Mouse (Mus musculus): ENCODE measurements around the gene Cd1d1. TPM values are rescaled to one million over a fixed set of nuclear protein-coding genes. Genes with fewer than 3 reads are reported as not detected.
"Not testable (repeated sequence)": the region's sequence is repeated elsewhere in the genome, so short reads cannot be mapped to it uniquely, and the experiment has no call there.

Cd1d1 gene
- 63.9 and 66.6 TPM in 2 replicates for polyA plus RNA-seq (2016; fragmentation: Nextera tagmentation; extraction: Ambion mirVana)

DNA sequence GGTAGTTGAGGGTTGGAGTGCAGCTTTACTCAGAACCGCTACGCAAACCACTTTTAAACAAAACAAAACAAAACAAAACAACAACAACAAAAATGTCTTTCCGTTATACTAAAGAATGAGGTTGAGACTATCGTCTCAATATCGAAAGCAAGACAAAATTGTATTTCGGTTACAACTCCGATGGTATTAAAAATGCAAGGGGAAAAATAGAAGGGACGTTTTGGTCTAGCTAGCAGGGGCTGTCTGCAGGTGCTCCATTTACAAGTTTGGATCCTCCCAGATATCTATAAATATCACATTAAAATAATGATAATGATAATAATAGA lies at the start of gene Cd1d1:
Gene Cd1d1, minus strand, starts transcription at position 27 of the 326 bp plus-strand sequence.
- no peaks in the 10 kb centered on the region for H3K9me3 ChIP-seq
- H3K36me3 ChIP-seq, result no peaks in the 10 kb centered on the region
- H3K27me3 ChIP-seq, result no peaks in the 10 kb centered on the region
- H3K9ac ChIP-seq, result peak within 1 kb of the TSS; percentile 72
- H3K4me1 ChIP-seq, result peaks cover 5% of the 10 kb centered on the region; the same call in 1 of the 2 replicates
- H3K27ac ChIP-seq, result peak within 1 kb of the TSS; percentile 92
- H3K4me2 ChIP-seq (replicated peaks), result peak within 1 kb of the TSS; percentile 59
- no peak for ATAC-seq (ENCODE audit: insufficient number of reproducible peaks, insufficient read depth, low FRiP score, low TSS enrichment)
- 41% methylated on average over 8 of the region's 8 CpGs for WGBS
- H3K4me3 ChIP-seq, result peak within 1 kb of the TSS; percentile 53

- Histone ChIP-seq H3K27ac (no peak overlapping the region), H3K4me1 (no peaks in the 10 kb centered on the region), H3K9me3 (no peaks in the 10 kb centered on the region), H3K9ac (no peak overlapping the region), H3K4me3 (no peak overlapping the region), H3K36me3 (no peaks in the 10 kb centered on the region), H3K4me2 (replicated peaks) (no peak overlapping the region), H3K27me3 (no peaks in the 10 kb centered on the region)
- 89% methylated on average over 5 of the region's 5 CpGs for WGBS
- ATAC-seq (ENCODE audit: insufficient number of reproducible peaks, insufficient read depth, low FRiP score, low TSS enrichment), result no peak
These were observed 48.6 kb upstream of the Cd1d1 start for GRCm38 (mm10) chr3:87047801-87048200.

- 80% methylated on average over 2 of the region's 2 CpGs for WGBS
- Histone ChIP-seq H3K27me3 (no peaks in the 10 kb centered on the region), H3K27ac (no peak overlapping the region), H3K4me3 (no peak overlapping the region), H3K9ac (no peak overlapping the region), H3K4me2 (replicated peaks) (no peak overlapping the region), H3K4me1 (no peaks in the 10 kb centered on the region), H3K36me3 (no peaks in the 10 kb centered on the region), H3K9me3 (no peaks in the 10 kb centered on the region)
- ATAC-seq (ENCODE audit: insufficient number of reproducible peaks, insufficient read depth, low FRiP score, low TSS enrichment), result no peak
These were observed 42.5 kb upstream of the Cd1d1 start for GRCm38 (mm10) chr3:87041733-87042132.

DNA sequence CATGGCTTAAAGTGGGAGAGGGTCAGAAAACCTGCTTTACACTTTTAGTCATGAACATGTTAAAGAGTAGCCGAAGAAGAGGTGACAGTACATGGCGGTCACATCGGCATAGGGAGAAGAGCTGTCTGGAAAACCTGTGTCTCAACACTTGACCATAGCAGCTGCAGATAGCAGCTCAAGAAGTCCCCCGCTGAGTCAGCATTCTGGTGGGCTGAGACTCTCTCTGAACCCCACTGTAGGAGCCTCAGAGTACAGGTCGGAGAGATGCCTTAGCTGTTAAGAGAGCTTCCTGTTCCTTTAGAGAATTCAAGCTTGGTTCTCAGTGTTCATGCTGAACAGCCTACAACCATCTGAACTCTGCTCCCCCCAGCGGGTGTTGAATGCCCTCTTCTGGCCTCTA lies 39.3 kb upstream of the Cd1d1 start:
- ATAC-seq (ENCODE audit: insufficient number of reproducible peaks, insufficient read depth, low FRiP score, low TSS enrichment), result no peak
- no peaks in the 10 kb centered on the region for H3K36me3 ChIP-seq

GRCm38 (mm10) chr3:87034061-87034460 lies 34.8 kb upstream of the Cd1d1 start:
- Histone ChIP-seq H3K9me3 (no peaks in the 10 kb centered on the region), H3K9ac (no peak overlapping the region), H3K36me3 (no peaks in the 10 kb centered on the region), H3K27me3 (no peaks in the 10 kb centered on the region), H3K4me2 (replicated peaks) (no peak overlapping the region), H3K4me3 (no peak overlapping the region), H3K4me1 (no peaks in the 10 kb centered on the region), H3K27ac (no peak overlapping the region)
- ATAC-seq (ENCODE audit: insufficient number of reproducible peaks, insufficient read depth, low FRiP score, low TSS enrichment), result no peak
- 88% methylated on average over 4 of the region's 4 CpGs for WGBS

More for the DNA sequence above, 39.3 kb upstream of the Cd1d1 start:
- no peaks in the 10 kb centered on the region for H3K9me3 ChIP-seq
- no peak overlapping the region for H3K4me2 ChIP-seq (replicated peaks)
- H3K9ac ChIP-seq, result no peak overlapping the region
- no peak overlapping the region for H3K27ac ChIP-seq
- WGBS, result 87% methylated on average over 6 of the region's 6 CpGs
- H3K4me3 ChIP-seq, result no peak overlapping the region
- H3K4me1 ChIP-seq, result no peaks in the 10 kb centered on the region
- no peaks in the 10 kb centered on the region for H3K27me3 ChIP-seq

DNA sequence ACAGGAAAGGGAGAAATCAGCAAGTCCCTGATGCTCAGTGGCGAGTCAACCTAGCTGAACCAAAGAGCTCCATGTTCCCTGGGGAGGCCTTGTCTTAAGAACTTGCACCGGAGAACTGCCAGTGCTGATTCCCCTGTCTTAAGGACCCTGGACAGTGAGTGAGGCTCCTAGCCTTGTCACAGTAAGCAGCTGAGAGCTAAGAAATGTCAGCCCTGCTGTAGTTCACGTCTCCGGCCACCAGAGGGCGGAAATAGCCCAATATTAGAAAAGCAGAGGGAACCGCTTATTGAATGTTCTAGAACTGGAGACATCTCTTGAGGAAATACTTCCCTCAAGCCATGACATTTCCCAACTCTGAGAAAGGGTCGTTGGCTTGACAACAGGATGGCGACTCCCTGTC lies 34.1 kb upstream of the Cd1d1 start:
- Histone ChIP-seq H3K9ac (no peak overlapping the region), H3K4me3 (no peak overlapping the region), H3K27ac (no peak overlapping the region), H3K9me3 (no peaks in the 10 kb centered on the region), H3K36me3 (no peaks in the 10 kb centered on the region), H3K4me1 (no peaks in the 10 kb centered on the region), H3K27me3 (no peaks in the 10 kb centered on the region), H3K4me2 (replicated peaks) (no peak overlapping the region)
- 21% methylated on average over 8 of the region's 8 CpGs for WGBS
- no peak for ATAC-seq (ENCODE audit: insufficient number of reproducible peaks, insufficient read depth, low FRiP score, low TSS enrichment)

GRCm38 (mm10) chr3:87030855-87031254 lies 31.6 kb upstream of the Cd1d1 start:
- Histone ChIP-seq H3K27me3 (no peaks in the 10 kb centered on the region), H3K9ac (no peak overlapping the region), H3K4me1 (no peaks in the 10 kb centered on the region), H3K4me3 (no peak overlapping the region), H3K36me3 (no peaks in the 10 kb centered on the region), H3K4me2 (replicated peaks) (no peak overlapping the region), H3K27ac (no peak overlapping the region), H3K9me3 (no peaks in the 10 kb centered on the region)
- WGBS, result 19% methylated on average over 6 of the region's 6 CpGs
- 0 out of 2 replicates have a peak, but pooled peaks have one; percentile 35 for ATAC-seq (ENCODE audit: insufficient number of reproducible peaks, insufficient read depth, low FRiP score, low TSS enrichment)

DNA sequence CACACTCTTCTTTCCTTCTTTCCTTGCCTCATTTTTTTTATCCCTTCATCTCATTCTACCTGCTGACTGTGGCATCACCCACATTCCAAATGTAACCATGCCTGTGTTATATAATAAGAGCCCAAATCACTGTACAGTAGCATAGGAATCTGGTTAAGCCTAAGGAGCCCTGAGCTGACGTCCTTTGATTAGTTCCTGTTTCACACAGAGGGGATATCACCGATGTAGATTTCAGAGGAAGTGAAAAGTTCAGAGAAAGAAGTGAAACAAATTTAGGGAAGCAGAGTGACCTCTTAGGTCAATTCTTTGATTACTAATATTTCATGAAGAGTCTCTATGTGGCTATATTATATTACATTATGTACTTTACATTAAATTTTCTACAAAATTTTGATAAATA lies 18.5 kb upstream of the Cd1d1 start:
- no peak for ATAC-seq (ENCODE audit: insufficient number of reproducible peaks, insufficient read depth, low FRiP score, low TSS enrichment)
- no peaks in the 10 kb centered on the region for H3K9me3 ChIP-seq
- H3K9ac ChIP-seq, result no peak overlapping the region
- WGBS, result 67% methylated on average over 2 of the region's 2 CpGs
- H3K4me3 ChIP-seq, result no peak overlapping the region
- no peak overlapping the region for H3K4me2 ChIP-seq (replicated peaks)
- no peaks in the 10 kb centered on the region for H3K27me3 ChIP-seq
- H3K4me1 ChIP-seq, result no peaks in the 10 kb centered on the region
- H3K36me3 ChIP-seq, result no peaks in the 10 kb centered on the region
- H3K27ac ChIP-seq, result no peak overlapping the region

GRCm38 (mm10) chr3:87017001-87017400 lies 17.8 kb upstream of the Cd1d1 start:
- H3K36me3 ChIP-seq, result no peaks in the 10 kb centered on the region
- H3K4me1 ChIP-seq, result no peaks in the 10 kb centered on the region
- no peak overlapping the region for H3K27ac ChIP-seq
- no peak overlapping the region for H3K9ac ChIP-seq
- H3K4me3 ChIP-seq, result no peak overlapping the region
- H3K4me2 ChIP-seq (replicated peaks), result no peak overlapping the region
- H3K9me3 ChIP-seq, result no peaks in the 10 kb centered on the region
- no peaks in the 10 kb centered on the region for H3K27me3 ChIP-seq
- 94% methylated on average over 1 of the region's 1 CpGs for WGBS
- ATAC-seq (ENCODE audit: insufficient number of reproducible peaks, insufficient read depth, low FRiP score, low TSS enrichment), result no peak

DNA sequence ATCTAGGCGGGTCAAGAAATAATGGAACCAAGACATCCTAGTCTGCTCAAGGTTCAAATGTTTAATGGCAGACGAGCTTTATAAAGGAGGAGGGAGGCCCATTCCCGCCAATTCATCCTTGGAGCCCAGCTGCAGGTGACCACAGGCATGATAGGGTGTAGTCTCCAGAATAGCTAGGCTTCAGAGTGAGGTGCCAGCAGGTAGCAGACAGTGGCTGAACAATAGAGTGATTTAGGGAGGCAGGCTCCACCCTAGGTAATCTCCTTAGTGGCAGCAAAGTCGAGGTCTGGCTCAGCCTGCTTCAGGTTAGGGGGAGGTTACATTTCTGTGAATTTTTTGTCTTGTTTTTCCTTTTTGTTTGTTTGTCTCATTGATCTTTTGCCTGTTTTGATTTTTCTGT lies 16.7 kb upstream of the Cd1d1 start:
- H3K9ac ChIP-seq, result no peak overlapping the region
- H3K27ac ChIP-seq, result no peak overlapping the region
- ATAC-seq (ENCODE audit: insufficient number of reproducible peaks, insufficient read depth, low FRiP score, low TSS enrichment), result no peak
- 39% methylated on average over 4 of the region's 4 CpGs for WGBS
- H3K4me1 ChIP-seq, result no peaks in the 10 kb centered on the region
- H3K9me3 ChIP-seq, result no peaks in the 10 kb centered on the region
- H3K4me2 ChIP-seq (replicated peaks), result no peak overlapping the region
- no peaks in the 10 kb centered on the region for H3K27me3 ChIP-seq
- no peaks in the 10 kb centered on the region for H3K36me3 ChIP-seq
- H3K4me3 ChIP-seq, result no peak overlapping the region

- H3K9me3 ChIP-seq; H3K36me3 ChIP-seq; H3K27ac ChIP-seq; ATAC-seq (ENCODE audit: insufficient number of reproducible peaks, insufficient read depth, low FRiP score, low TSS enrichment); H3K27me3 ChIP-seq; H3K9ac ChIP-seq; H3K4me2 ChIP-seq (replicated peaks); H3K4me3 ChIP-seq; H3K4me1 ChIP-seq: not testable (repeated sequence)
- 82% methylated on average over 3 of the region's 3 CpGs for WGBS
These were observed 13.2 kb upstream of the Cd1d1 start for GRCm38 (mm10) chr3:87012406-87012805.

DNA sequence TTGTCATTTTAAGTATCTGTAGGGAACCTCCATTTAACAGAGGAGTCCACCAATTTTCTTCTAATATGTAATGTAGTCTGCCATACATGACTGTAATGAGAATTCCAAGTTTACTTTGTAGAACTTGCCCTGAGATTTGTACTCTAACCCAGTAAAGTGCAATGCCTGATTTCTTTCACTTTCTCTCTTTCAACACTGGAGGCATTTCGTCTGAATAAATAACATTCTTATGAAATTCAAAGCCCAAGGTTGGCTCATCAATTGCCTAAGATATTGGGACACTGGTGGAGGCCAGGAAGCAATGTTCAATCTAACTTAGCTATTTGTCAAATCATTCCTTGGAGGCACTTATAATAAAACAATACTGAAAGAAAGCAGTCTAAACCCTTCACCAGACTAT lies 9.0 kb upstream of the Cd1d1 start:
- not testable (repeated sequence) for H3K4me2 ChIP-seq (replicated peaks); H3K4me1 ChIP-seq; H3K9ac ChIP-seq; H3K9me3 ChIP-seq; H3K36me3 ChIP-seq; H3K4me3 ChIP-seq; ATAC-seq (ENCODE audit: insufficient number of reproducible peaks, insufficient read depth, low FRiP score, low TSS enrichment); H3K27me3 ChIP-seq; H3K27ac ChIP-seq
- 79% methylated on average over 1 of the region's 1 CpGs for WGBS

- WGBS, result 23% methylated on average over 4 of the region's 4 CpGs
- no peaks in the 10 kb centered on the region for H3K9me3 ChIP-seq
- no peak for ATAC-seq (ENCODE audit: insufficient number of reproducible peaks, insufficient read depth, low FRiP score, low TSS enrichment)
These were observed 1.4 kb upstream of the Cd1d1 start for GRCm38 (mm10) chr3:87000676-87001075.

More at GRCm38 (mm10) chr3:87000676-87001075, 1.4 kb upstream of the Cd1d1 start:
- Histone ChIP-seq H3K36me3 (no peaks in the 10 kb centered on the region), H3K27ac (no peak overlapping the region), H3K4me3 (no peak overlapping the region), H3K9ac (no peak overlapping the region), H3K4me2 (replicated peaks) (no peak overlapping the region), H3K4me1 (peaks cover 5% of the 10 kb centered on the region; the same call in 1 of the 2 replicates), H3K27me3 (no peaks in the 10 kb centered on the region)
